Mouse (Mus musculus): ENCODE measurements around the gene Ppp2r5d. TPM values are rescaled to one million over a fixed set of nuclear protein-coding genes. Genes with fewer than 3 reads are reported as not detected.
A peak's percentile ranks its signal among the peaks of the same experiment; 100 is the strongest.

Gene Ppp2r5d
- polyA plus RNA-seq, 1 experiment: 12.4 TPM

DNA sequence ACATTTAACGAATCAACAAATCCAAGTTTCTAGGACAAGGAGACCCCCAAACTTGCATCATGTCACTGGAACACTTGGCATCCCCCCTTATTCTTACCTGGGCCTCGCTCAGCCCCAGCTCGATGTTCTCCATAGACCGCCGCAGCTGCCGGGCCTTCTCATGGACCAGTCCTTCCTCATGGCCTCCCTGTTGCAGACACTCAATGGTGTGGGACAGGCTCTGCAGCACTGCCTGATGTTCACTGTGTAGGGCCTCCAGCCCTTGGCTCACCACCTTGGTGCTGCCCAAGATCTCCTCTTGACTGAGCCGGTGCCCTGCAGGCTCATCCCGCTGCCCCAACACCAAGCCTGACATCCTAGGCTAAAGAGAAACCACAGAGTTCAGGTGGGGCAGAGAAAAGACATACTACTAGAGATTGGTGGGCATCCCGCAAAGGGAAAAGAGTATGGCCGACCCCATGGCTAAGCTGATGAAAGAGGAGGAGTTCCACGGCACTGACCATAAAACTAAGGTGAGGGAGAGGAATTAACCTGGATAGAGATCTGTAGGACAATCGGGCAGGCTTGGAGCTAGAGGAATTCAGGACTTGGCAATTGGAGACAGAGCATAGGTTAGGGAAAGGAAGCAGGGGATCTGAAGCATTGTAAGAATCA, 60.6 kb downstream of the Ppp2r5d start:
- Histone ChIP-seq H3K4me1 (ENCODE audit: control insufficient read depth, insufficient read depth, low read length) (peaks cover 3% of the 10 kb centered on the region), H3K27me3 (ENCODE audit: control insufficient read depth, insufficient read depth, low read length) (no peaks in the 10 kb centered on the region), H3K27ac (ENCODE audit: control insufficient read depth, insufficient read depth, low read depth, low read length) (no peak overlapping the region), H3K4me3 (ENCODE audit: control insufficient read depth, low read depth, low read length) (peak overlapping the region; percentile 90), H3K36me3 (ENCODE audit: control insufficient read depth, insufficient read depth, low read length) (no peaks in the 10 kb centered on the region)
- no peak for TF ChIP-seq POLR2A (IDR thresholded peaks at IDR 0.05; ENCODE audit: control insufficient read depth, low read depth, low read length)

DNA sequence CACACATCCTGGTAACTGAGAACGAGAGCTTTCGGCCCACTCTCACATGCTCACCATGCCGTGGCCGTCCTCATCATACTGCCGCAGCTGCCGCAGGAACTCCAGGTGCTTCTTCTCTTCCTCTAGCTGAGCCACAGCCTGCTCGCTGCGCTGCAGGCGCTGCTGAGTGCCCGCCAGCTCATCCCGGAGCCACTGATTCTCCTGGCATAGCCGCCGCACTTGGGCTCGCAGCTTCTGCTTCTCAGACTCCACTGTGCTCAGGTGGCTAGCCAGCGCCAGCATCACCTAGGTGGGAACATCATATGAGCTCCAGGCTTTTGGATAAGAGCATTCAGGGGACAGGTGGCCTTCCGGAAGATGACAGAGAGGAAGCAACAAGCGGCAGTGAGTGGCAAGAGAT, 62.9 kb downstream of the Ppp2r5d start:
- Histone ChIP-seq H3K27me3 (ENCODE audit: control insufficient read depth, insufficient read depth, low read length) (no peaks in the 10 kb centered on the region), H3K4me1 (ENCODE audit: control insufficient read depth, insufficient read depth, low read length) (peaks cover 3% of the 10 kb centered on the region), H3K27ac (ENCODE audit: control insufficient read depth, insufficient read depth, low read depth, low read length) (no peak overlapping the region), H3K4me3 (ENCODE audit: control insufficient read depth, low read depth, low read length) (no peak overlapping the region), H3K36me3 (ENCODE audit: control insufficient read depth, insufficient read depth, low read length) (no peaks in the 10 kb centered on the region)
- TF ChIP-seq POLR2A (IDR thresholded peaks at IDR 0.05; ENCODE audit: control insufficient read depth, low read depth, low read length) (no peak), CTCF (IDR thresholded peaks at IDR 0.05; ENCODE audit: control insufficient read depth, insufficient read depth, insufficient replicate concordance, low read depth, low read length) (no peak)

DNA sequence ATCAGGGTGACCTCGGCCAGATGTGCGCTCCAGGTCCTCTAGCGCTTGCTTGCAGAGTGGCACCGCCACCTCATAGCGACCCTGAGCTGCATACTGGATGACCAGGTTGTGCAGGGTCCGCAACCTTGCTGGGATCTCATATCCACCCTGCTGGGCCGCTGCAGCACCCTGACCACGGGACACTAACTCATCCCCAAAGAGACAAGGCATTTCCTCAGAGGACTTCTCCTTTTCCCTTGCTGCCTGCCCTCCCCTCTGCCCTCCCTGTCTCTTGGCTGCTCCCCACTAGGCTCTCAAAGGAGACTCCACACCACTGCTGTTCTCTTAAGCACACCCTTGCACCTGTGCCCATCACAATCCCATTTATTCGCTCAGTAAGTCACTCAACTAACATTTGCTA, 65.0 kb downstream of the Ppp2r5d start:
- H3K4me3 ChIP-seq (ENCODE audit: control insufficient read depth, low read depth, low read length): no peak overlapping the region
- H3K27ac ChIP-seq (ENCODE audit: control insufficient read depth, insufficient read depth, low read depth, low read length): no peak overlapping the region

DNA sequence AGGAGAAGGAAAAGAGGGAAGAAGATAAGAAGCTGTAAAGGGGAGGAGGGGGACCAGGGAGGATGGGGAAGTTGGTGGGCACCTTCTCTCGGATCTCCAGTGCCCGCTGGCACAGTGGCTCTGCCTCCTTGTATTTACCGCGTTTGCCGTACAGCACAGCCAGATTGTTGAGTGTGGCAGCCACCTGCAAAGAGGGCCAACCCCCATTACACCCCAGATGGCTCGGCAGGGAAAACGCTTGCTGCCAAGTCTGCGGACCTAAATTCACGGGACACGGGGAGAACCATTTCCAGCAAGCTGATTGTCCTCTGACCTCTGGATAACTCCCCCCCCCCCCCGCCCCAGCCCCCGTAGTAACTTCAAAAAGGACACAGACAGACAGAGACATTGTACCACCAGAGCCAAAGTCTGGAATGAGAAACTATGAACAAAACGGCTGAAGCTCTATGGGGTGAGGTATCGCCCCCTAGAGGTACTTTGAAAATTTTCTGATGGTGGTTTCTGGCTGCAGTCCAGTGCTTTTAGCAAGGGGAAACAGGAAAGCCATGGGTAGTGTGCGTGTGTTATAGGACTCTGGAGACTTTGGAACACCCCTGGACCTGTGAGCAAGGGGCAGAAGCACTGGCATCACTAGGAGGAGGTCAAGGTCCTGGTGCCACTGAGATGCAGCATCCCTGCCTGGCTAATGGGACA, 67.9 kb downstream of the Ppp2r5d start:
- Histone ChIP-seq H3K27ac (ENCODE audit: control insufficient read depth, insufficient read depth, low read depth, low read length) (no peak overlapping the region), H3K4me1 (ENCODE audit: control insufficient read depth, insufficient read depth, low read length) (no peaks in the 10 kb centered on the region), H3K36me3 (ENCODE audit: control insufficient read depth, insufficient read depth, low read length) (peaks cover 1% of the 10 kb centered on the region; the same call in 1 of the 2 replicates), H3K27me3 (ENCODE audit: control insufficient read depth, insufficient read depth, low read length) (no peaks in the 10 kb centered on the region), H3K4me3 (ENCODE audit: control insufficient read depth, low read depth, low read length) (no peak overlapping the region)
- TF ChIP-seq POLR2A (IDR thresholded peaks at IDR 0.05; ENCODE audit: control insufficient read depth, low read depth, low read length) (no peak), CTCF (IDR thresholded peaks at IDR 0.05; ENCODE audit: control insufficient read depth, insufficient read depth, insufficient replicate concordance, low read depth, low read length) (no peak; the same call in 1 of the 2 replicates)

More for the DNA sequence above, 65.0 kb downstream of the Ppp2r5d start:
- no peak for TF ChIP-seq CTCF (IDR thresholded peaks at IDR 0.05; ENCODE audit: control insufficient read depth, insufficient read depth, insufficient replicate concordance, low read depth, low read length)
- no peak for TF ChIP-seq POLR2A (IDR thresholded peaks at IDR 0.05; ENCODE audit: control insufficient read depth, low read depth, low read length)
- H3K4me1 ChIP-seq (ENCODE audit: control insufficient read depth, insufficient read depth, low read length): peaks cover under 1% of the 10 kb centered on the region; the same call in 1 of the 2 replicates
- H3K36me3 ChIP-seq (ENCODE audit: control insufficient read depth, insufficient read depth, low read length): peaks cover 1% of the 10 kb centered on the region; the same call in 1 of the 2 replicates
- H3K27me3 ChIP-seq (ENCODE audit: control insufficient read depth, insufficient read depth, low read length): no peaks in the 10 kb centered on the region

Other genes with a start within 250 kb of the Ppp2r5d start
- gene Ttbk1, start 217.4 kb downstream of the Ppp2r5d start, polyA plus RNA-seq (2012; rRNA removed): 80.7 and 92.4 TPM in 2 replicates
- gene Dnph1, start 208.4 kb downstream of the Ppp2r5d start, polyA plus RNA-seq (2012; rRNA removed): 8.7 and 9.4 TPM in 2 replicates
- 20.5 and 22.4 TPM in 2 replicates for gene Cul9, start 158.7 kb downstream of the Ppp2r5d start, polyA plus RNA-seq (2012; rRNA removed)
- 96.2 and 106 TPM in 2 replicates for gene Srf, start 148.9 kb downstream of the Ppp2r5d start, polyA plus RNA-seq (2012; rRNA removed)
- gene Ptk7, start 75.6 kb downstream of the Ppp2r5d start, polyA plus RNA-seq (2012; rRNA removed): 3.1 and 3.2 TPM in 2 replicates
- 20.7 and 22.7 TPM in 2 replicates for gene Klc4, start 59.1 kb downstream of the Ppp2r5d start, polyA plus RNA-seq (2012; rRNA removed)
- 25.5 and 33.7 TPM in 2 replicates for gene Mrpl2, start 58.9 kb downstream of the Ppp2r5d start, polyA plus RNA-seq (2012; rRNA removed)
- gene Cul7, start 54.8 kb downstream of the Ppp2r5d start, polyA plus RNA-seq (2012; rRNA removed): 6.7 and 7.6 TPM in 2 replicates
- gene Rrp36, start 30.8 kb downstream of the Ppp2r5d start, polyA plus RNA-seq (2012; rRNA removed): 11.2 and 12.5 TPM in 2 replicates
- 1,562 and 1,699 TPM in 2 replicates for gene Mea1, start 26.3 kb downstream of the Ppp2r5d start, polyA plus RNA-seq (2012; rRNA removed)
- 626 and 644 TPM in 2 replicates for gene Klhdc3, start 24.2 kb downstream of the Ppp2r5d start, polyA plus RNA-seq (2012; rRNA removed)
- gene Pex6, start 6.4 kb upstream of the Ppp2r5d start, polyA plus RNA-seq (2012; rRNA removed): 43.4 and 43.9 TPM in 2 replicates
- gene Gnmt, start 24.1 kb upstream of the Ppp2r5d start, polyA plus RNA-seq (2012; rRNA removed): 2.3 and 3.7 TPM in 2 replicates
- 18.9 and 20.6 TPM in 2 replicates for gene Cnpy3, start 47.1 kb upstream of the Ppp2r5d start, polyA plus RNA-seq (2012; rRNA removed)
- gene Ptcra, start 58.6 kb upstream of the Ppp2r5d start, polyA plus RNA-seq (2012; rRNA removed): 0.18 and 0.23 TPM in 2 replicates
- gene 2310039H08Rik, start 67.5 kb upstream of the Ppp2r5d start, polyA plus RNA-seq (2012; rRNA removed): 86.6 and 89.2 TPM in 2 replicates
- gene Rpl7l1, start 77.6 kb upstream of the Ppp2r5d start, polyA plus RNA-seq (2012; rRNA removed): 13.3 and 14.1 TPM in 2 replicates
- 11.0 and 13.2 TPM in 2 replicates for gene Bicral, start 153.4 kb upstream of the Ppp2r5d start, polyA plus RNA-seq (2012; rRNA removed)
- 54.5 and 61.3 TPM in 2 replicates for gene Tbcc, start 185.6 kb upstream of the Ppp2r5d start, polyA plus RNA-seq (2012; rRNA removed)
- gene Prph2, start 205.3 kb upstream of the Ppp2r5d start, polyA plus RNA-seq (2012; rRNA removed): 2.0 and 2.9 TPM in 2 replicates